Comparison of ENCODE assay signal across 25 mouse cellular contexts in the genomic region with DNA sequence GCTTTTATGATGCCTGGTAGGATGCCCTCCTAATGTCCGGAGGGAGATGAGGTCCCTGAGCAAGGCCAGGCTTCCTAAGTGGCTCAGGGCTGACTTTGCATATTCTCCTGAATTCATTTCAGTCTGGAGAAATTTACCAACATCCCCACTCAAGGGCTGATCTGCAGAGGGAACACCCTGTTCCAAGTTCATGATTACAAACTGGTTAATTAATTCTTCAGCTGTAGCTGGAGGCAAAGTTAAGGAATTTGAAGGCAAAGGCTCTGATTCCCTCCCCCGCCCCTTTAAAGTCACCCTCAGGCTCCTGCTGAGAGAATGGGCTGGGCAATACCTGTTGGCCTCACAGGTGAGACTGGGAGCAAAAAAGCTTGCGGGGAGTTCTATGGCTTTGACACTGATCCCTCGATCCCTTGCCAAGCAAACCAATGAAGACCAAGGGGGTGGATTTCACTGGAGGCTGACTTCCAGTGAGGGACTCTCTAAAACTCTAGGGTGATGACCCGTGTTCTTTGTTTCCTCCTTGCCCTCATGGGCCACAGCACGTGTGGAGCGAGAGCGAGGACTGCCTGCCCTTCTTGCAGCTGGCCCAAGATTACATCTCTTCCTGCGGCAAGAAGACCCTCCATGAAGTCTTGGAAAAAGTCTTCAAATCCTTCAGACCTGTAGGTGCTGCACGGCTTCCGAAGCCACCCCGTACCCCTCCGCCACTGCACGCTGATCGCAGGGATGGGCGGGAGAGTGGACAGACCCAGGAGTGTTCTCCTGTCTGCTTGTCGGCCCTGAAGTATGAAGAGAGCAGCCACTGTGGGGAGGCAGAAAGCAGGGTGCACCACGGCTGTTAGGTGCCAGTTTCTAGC. TPM values are rescaled to one million over a fixed set of nuclear protein-coding genes. Genes with fewer than 3 reads are reported as not detected.
DNase-seq lines count a peak whose midpoint lies in the region; ATAC-seq and TF ChIP-seq lines count a peak whose summit lies in the region.
"Had no signal": no experiment of that assay in that cellular context is flagged by ENCODE, and none has a peak within 500 bp of the region (broad histone marks: within the 10 kb centered on the region; RNA-seq: fewer than 3 reads in every experiment).

No protein-coding gene starts in this region.

- H3K4me1 ChIP-seq in kidney, adult 2 months (ENCODE audit: control insufficient read depth, insufficient read depth, low read length) = peaks cover 45% of the 10 kb centered on the region
- 0 out of 2 replicates have a peak, but pooled peaks cover 2% of the 10 kb centered on the region for H3K4me1 ChIP-seq in kidney, embryonic 15.5 days
- peaks cover 20% of the 10 kb centered on the region for H3K4me1 ChIP-seq in brown adipose tissue, adult 24 weeks (ENCODE audit: control insufficient read depth, insufficient read depth, insufficient read length, low read length)
- H3K4me1 ChIP-seq: embryonic facial prominence, embryonic 13.5 days; hindbrain, embryonic 12.5 days had no signal

- no peak overlapping the region for H3K4me2 ChIP-seq in kidney, embryonic 15.5 days
- H3K4me2 ChIP-seq: embryonic facial prominence, embryonic 13.5 days; forebrain, embryonic 13.5 days; heart, embryonic 13.5 days; hindbrain, embryonic 12.5 days had no signal

- WGBS in kidney, adult 2 months = 59% methylated on average over 18 of the region's 18 CpGs
- WGBS in kidney, embryonic 15.5 days = 73% methylated on average over 18 of the region's 18 CpGs

- intact Hi-C loops in heart, postnatal 36 days (cut with DNase I) = no loop called here
- intact Hi-C loops in left cerebral cortex, postnatal 25 days (cut with DNase I) = no loop called here

- no peak for TF ChIP-seq CTCF in kidney, adult 2 months (conservative IDR thresholded peaks at IDR 0.05; ENCODE audit: insufficient read depth, insufficient read length, low read depth, low read length)

- H3K4me3 ChIP-seq in kidney, adult 2 months (ENCODE audit: insufficient read depth, low read depth, low read length) = peak overlapping the region; percentile 26
- no peak overlapping the region for H3K4me3 ChIP-seq in kidney, embryonic 15.5 days (replicated peaks)
- no peak overlapping the region for H3K4me3 ChIP-seq in brown adipose tissue, adult 24 weeks (ENCODE audit: insufficient read depth, low read depth, low read length)
- H3K4me3 ChIP-seq: embryonic facial prominence, embryonic 13.5 days; forebrain, embryonic 13.5 days; gastrocnemius, adult 2 months; heart, embryonic 13.5 days; hindbrain, embryonic 12.5 days had no signal

- peak; percentile 75 for DNase-seq in heart, adult 11 months
- DNase-seq in heart, postnatal 36 days = no peak
- peak; percentile 89 for DNase-seq in kidney, adult 2 months
- DNase-seq in kidney, postnatal 14 days = peak; percentile 61
- no peak for DNase-seq in frontal cortex, postnatal 25 days (ENCODE audit: low spot score in 2 of 2)
- DNase-seq in left cerebral cortex, postnatal 25 days (ENCODE audit: low spot score in 2 of 2) = no peak
- DNase-seq: adrenal gland, adult 8-10 months; adrenal gland, postnatal 36 days; B cell, adult 2 months; cerebellum, adult 11 months; cerebellum, adult 9-10 months; cerebellum, postnatal 36 days; forebrain, postnatal 0 days; gastrocnemius, adult 2 months; gastrocnemius, postnatal 25 days; heart, postnatal 4 days had no signal

- peaks cover 3% of the 10 kb centered on the region; the same call in 1 of the 2 replicates for H3K36me3 ChIP-seq in kidney, adult 2 months (ENCODE audit: control insufficient read depth, insufficient read depth, low read length)
- no peaks in the 10 kb centered on the region for H3K36me3 ChIP-seq in kidney, embryonic 15.5 days
- H3K36me3 ChIP-seq: embryonic facial prominence, embryonic 13.5 days; G1E; heart, embryonic 13.5 days had no signal

- no peak for TF ChIP-seq POLR2A in kidney, adult 2 months (IDR thresholded peaks at IDR 0.05; ENCODE audit: low read depth, low read length)

- no peaks in the 10 kb centered on the region for H3K9me3 ChIP-seq in kidney, embryonic 15.5 days (replicated peaks)
- H3K9me3 ChIP-seq: embryonic facial prominence, embryonic 13.5 days; forebrain, embryonic 13.5 days; G1E; heart, embryonic 13.5 days; hindbrain, embryonic 12.5 days had no signal

- H3K9ac ChIP-seq in kidney, embryonic 15.5 days = no peak overlapping the region
- H3K9ac ChIP-seq: embryonic facial prominence, embryonic 13.5 days; forebrain, embryonic 13.5 days; forebrain, postnatal 0 days; heart, embryonic 13.5 days; hindbrain, embryonic 12.5 days had no signal

- H3K27ac ChIP-seq in kidney, adult 2 months (ENCODE audit: insufficient read depth, low read depth, low read length) = peak overlapping the region; percentile 92
- no peak overlapping the region for H3K27ac ChIP-seq in kidney, embryonic 15.5 days
- peak overlapping the region; percentile 58; the same call in 1 of the 2 replicates for H3K27ac ChIP-seq in brown adipose tissue, adult 24 weeks (replicated peaks; ENCODE audit: low read depth, low read length)
- H3K27ac ChIP-seq: embryonic facial prominence, embryonic 13.5 days; forebrain, embryonic 13.5 days; gastrocnemius, adult 2 months; heart, embryonic 13.5 days; hindbrain, embryonic 12.5 days had no signal

- no peak for ATAC-seq in kidney, embryonic 15.5 days (replicated peaks; ENCODE audit: low FRiP score)
- ATAC-seq: CD4-positive, CD25-positive, alpha-beta regulatory T cell, adult 4 months; forebrain, embryonic 13.5 days; forebrain, postnatal 0 days had no signal

- no peaks in the 10 kb centered on the region for H3K27me3 ChIP-seq in kidney, adult 2 months (replicated peaks; ENCODE audit: control insufficient read depth, insufficient read depth, low read length)
- peaks cover 17% of the 10 kb centered on the region for H3K27me3 ChIP-seq in kidney, embryonic 15.5 days
- H3K27me3 ChIP-seq: forebrain, embryonic 13.5 days had no signal

RNA-seq across cellular contexts. Expression of a gene that starts 7.3 kb away (rescaled TPM):
- 10 to 100 TPM; 15.3 to 15.6 TPM for total RNA-seq in heart, postnatal 36 days (2021)
- polyA plus RNA-seq in kidney, adult 2 months (2012; rRNA removed) = 23.9 and 25.9 TPM in 2 replicates
- 6.0 and 6.9 TPM in 2 replicates for polyA plus RNA-seq in kidney, embryonic 15.5 days (2015; fragmentation: Nextera tagmentation; extraction: Ambion mirVana)
- polyA plus RNA-seq in brown adipose tissue, adult 24 weeks (2012; ENCODE audit: insufficient read depth, insufficient read length, missing spikeins) = 34.7 and 43.3 TPM in 2 replicates
- total RNA-seq in left cerebral cortex, postnatal 25 days (2021) = 10 to 100 TPM; 80.3 to 90.3 TPM
- total RNA-seq: granulocyte monocyte progenitor cell, adult 5-6 weeks had no signal

Comparison
In these comparisons a context has a peak if more than half of its experiments do, and no peak if none do; other contexts are left out.
1. DNase-seq: peak in heart, adult 11 months (single experiment), kidney, adult 2 months (single experiment) and kidney, postnatal 14 days (single experiment); none in heart, postnatal 36 days (0 of 2), frontal cortex, postnatal 25 days (0 of 2) and left cerebral cortex, postnatal 25 days (0 of 2).